Mouse (Mus musculus): ENCODE data around the gene Szrd1.

The Szrd1 gene

DNA sequence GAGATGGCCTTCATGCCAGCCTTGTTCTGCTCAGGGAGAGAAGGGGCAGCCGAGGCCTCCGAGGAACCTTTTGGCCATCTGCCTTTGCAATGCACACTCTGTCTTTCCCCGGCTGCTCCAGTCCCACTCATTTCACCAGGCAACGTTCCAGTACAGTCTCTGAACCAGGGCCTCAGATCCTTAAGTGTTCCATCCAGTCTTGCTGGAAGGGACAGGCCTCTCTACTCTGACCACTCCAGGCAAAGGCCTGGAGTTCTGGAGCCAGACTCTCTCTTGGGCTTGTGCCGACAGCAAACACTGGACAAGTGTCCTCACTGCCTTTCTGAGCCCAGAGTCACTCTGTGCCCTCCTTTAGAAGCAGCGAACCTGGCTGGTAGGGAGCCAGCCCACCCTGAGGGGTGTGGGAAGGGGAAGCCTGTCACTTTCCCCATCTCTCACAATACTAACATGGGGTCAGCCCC lies 25.0 kb downstream of the Szrd1 start:
- DNase-seq, result peak; percentile 74

DNA sequence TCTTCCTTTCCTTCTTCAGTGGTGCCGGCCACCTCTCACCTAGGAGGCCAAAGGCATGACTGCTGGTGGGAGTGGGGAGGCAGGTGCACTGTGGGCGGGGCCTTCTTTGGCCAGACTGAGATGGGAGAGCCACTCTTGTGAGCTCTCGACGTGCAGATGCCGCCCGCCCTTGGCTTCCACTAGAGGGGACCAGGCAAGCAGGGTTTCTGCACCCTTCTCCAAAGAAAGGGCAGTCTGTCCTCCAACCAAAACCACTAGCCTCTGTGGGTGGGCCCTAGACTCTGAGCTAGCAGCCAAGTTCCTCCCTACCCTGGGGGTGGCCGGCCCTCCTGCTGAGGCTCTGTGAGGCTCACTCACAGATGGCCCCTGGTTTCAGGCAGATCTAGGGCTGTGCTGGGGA lies 25.7 kb downstream of the Szrd1 start:
- peak; percentile 64 for DNase-seq

DNA sequence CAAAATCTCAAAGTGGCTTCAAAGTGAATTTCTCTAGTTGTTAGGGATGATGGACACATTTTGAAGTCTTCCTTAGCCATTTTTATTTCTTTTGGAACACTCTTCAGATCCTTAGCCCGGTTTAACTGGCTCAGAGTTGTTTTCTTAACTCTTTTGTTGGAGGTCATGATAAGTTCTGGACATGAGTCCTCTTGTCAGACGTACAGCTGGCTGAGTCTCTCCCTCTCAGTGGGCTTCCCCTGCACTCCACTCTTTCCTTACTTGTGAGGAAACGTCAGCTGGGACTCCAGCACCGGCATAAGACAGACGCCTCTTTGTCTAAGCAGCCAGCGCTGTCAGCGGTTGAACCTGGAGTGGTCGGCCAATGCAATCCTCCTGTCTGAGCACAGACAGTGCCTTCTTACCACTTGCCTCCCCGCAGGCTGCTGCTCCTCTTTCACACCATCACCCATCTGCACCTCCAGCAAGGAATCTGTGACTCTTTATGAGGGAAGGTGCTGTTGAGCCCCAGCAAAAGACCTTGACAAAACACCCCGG lies 31.3 kb downstream of the Szrd1 start:
- no peak for DNase-seq

DNA sequence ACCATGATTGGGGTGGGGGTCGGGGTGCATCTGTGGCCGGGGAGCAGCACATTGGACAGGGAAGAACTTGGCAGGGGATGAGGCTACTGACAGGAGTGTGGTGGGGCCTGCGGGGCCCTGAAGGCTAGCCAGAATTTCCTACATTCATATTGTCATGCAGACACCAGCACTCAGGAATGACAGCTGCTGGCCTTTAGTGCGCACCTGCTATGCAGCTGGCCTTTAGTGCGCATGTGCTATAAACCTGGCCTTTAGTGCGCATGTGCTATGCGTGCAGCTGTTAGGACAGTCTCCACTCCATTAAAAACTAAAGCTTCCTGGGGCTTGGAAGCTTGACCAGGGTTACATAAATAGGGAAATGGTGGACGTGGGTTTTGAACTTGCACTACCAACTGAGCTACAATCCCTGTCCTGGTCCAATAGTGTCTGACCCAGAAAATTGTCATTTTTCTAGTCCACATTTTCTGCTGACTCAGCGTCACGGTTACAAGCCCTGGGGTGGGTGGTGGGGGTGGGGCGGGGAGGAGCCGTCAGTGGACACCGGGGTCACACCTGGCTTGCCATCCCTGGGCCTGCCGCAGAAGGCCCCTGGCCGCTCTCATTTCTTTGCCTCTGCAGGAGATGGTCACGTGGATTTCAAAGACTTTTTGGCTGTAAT lies 32.9 kb downstream of the Szrd1 start:
- DNase-seq, result no peak

DNA sequence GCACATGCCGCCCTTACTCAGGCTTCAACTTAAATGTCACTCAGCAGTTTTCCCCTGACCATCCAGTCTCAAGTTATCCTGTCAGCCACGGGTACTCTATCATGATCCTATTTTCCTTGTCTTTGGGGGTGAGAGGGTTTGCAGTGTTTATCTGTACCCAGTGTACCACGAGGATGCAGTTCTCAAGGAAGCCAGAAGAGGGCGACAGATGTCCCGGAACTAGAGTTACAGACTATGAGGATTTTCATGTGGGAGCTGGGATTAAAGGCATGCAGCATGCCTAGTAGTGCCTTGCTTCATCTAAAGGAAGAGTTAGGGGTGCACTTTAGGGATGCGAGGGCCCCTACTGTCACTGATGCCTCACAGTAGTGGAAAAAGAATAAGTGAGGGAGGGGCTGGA lies 37.7 kb downstream of the Szrd1 start:
- peak; percentile 59 for DNase-seq

DNA sequence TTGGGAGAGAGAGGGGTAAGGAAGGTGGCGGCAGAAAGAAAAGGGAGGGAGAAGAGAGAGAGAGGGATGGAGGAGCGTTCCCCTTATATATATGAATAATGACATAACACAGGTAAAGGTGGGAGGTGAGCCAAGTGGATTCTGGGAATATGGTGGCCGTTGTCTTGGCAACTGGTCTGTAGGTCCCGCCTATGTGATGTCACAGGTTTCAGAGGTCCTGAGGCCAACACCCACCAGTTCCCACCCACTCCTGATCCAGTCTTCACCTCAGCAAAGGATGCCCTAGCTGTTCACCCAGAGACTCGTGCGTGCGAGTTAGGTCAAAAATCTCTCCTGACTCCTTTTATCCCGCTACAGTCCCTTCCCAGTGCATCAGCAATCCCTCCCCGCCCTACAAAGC lies 38.3 kb downstream of the Szrd1 start:
- no peak for DNase-seq

DNA sequence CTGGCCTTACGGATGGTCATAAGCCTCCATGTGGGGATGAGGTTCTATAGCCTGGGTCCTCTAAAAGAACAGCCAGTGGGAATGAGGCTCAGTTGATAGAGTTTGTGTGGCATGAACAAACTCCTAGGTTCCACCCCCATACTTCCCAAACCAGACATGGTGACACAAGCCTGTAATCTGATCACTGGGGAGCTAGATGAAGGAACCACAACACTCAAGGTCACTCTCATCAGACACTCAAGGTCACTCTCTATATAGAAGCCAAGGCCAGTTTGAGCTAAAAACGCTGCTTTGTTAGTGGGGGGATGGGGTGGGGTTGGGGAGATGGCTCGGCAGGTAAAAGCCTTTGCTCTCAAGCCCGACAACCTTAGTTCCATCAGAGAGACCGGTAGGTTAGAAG lies 39.6 kb downstream of the Szrd1 start:
- no peak for DNase-seq

DNA sequence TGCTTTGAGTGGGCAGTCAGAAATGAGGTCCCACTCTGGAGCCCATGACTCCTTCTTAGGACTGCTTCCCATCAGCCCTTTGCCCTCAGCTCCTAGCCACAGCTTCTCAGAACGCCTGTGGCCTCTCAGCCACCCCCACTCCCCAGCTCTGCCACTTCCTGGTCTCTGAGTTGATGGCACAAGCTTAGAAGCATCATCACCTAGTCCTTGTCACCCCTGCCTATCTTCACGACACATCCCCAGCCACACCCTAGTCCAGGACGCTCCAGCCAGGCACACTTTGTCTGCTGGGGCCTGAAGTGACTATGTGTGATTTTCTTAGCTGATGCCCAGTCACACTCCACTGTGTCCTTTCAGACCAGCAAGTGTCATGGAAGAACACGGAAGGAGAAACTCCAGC lies 40.6 kb downstream of the Szrd1 start:
- DNase-seq, result no peak

DNA sequence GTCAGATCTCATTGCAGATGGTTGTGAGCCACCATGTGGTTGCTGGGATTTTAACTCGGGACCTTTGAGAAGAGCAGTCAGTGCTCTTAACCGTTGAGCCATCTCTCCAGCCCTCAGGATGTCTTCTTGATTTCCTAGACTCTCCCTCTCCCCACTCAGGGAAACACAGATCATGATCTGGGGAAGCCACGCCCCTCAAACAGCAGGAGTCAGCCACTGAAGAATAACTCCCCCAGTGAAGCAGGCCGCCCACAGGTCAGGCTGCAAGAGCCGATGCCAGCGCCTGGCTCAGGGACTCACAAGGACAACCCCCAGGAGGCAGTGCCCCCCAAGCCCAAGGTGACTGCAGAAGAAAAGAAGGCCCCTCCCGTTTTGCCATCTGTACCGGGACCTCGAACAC lies 42.9 kb downstream of the Szrd1 start:
- no peak for DNase-seq

DNA sequence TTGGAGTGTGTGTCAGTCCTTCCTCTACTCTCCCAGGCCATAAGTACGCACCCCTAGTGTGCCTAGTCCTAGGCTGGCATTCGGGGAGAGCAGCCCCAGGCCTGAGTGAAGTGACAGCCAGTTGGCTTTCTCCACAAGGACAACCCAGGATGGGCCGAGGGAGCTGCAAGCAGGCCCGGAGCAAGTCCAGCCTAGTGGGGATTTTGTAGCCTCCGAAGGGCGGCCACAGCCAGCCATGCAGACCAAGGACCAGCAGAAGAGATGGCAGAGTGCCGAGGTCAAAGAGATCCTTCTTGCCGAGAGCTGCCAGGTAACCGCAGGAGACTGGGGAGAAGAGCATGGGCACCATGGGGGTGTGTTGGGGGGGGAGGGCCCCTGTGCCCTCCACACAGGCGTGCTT lies 44.6 kb downstream of the Szrd1 start:
- DNase-seq, result no peak

DNA sequence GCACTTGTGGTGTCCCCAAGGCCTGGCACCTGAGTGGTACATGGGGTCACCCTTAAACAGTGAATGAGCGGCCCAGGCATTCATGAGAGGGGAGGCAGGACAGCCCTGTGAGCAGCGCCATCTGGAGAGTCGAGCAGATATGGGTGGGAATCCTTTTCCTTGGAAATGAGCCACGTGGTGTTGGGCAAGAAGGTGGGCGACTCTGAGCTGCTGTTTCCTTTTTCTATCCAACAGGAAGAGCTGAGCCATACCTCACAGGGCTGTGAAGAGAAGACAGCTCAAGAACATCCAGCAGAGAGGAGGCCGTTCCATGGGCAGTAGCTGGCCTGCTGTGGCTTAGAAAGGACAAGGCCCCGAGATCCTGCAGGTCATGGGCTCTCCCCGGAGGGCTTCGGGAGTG lies 50.9 kb downstream of the Szrd1 start:
- DNase-seq, result no peak

DNA sequence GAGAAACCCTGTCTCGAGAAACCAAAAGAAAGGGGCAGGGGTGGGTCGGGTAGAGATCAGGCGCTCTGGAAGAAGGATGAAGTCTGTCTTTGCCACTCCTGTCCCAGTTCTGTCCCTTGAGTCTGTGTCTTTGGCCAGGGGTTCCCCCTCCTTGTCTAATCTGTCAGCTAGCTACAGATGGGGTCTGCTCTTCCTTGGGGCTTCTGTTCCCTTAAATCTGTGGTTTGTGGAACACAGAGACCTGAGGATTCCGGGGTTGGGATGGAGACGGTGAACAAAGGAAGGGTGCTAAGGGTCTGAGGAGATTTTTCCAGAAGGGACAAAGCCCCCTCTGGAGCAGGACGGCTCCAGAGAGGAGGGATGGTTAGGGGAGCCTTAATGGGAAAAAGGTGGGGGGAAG lies 51.5 kb downstream of the Szrd1 start, which contains the start of gene Spata21:
TSS of gene Spata21 (plus strand) at position 301 of the 400 bp plus-strand sequence.
- no peak for DNase-seq

DNA sequence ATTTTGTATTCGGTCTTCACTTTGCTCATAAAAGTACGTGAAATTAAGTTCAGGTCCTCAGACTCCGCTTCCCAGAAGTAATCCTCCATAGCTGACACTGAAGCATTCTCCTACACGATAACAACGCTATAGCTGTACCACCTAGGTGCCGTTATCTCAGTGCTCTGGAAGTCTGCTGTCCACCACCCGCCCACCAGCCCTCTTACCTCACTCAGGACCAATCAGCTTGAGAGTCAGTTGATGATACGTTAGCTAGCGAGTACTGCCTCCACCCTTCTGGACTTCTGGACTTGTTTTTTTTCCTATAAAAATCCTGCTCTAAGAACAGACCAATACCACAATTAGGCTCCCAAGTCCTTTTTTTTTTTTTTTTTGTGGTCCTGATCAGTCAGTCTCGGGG lies 52.7 kb downstream of the Szrd1 start:
- no peak for DNase-seq

DNA sequence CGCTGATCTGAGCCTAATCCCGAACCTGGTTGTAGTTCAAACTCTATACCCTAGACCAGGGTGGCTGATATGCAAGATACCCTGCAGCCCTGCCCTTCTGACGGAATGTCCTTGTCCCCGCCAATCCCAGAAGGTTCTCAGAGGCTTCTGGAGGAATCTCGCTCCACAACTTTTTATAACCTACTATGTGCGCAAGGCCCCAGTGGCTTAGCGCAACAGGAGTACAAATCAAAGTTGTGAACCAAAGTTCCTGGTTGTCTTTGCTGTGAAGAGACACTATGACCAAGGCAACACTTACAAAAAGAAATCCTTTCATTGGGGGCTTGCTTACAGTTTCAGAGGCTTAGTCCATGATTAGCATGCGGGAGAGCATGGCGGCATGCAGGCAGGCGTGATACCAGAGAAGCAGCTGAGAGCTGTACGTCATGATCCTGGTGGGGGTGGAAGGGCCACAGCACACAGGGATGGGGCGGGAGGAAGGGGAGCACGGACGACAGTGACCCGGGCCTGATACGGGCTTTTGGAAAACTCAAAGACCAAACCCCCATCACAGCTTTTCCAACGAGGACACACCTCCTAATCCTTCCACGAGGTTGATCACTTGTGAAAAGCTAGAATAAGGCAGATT lies 61.0 kb downstream of the Szrd1 start:
- no peak for DNase-seq

DNA sequence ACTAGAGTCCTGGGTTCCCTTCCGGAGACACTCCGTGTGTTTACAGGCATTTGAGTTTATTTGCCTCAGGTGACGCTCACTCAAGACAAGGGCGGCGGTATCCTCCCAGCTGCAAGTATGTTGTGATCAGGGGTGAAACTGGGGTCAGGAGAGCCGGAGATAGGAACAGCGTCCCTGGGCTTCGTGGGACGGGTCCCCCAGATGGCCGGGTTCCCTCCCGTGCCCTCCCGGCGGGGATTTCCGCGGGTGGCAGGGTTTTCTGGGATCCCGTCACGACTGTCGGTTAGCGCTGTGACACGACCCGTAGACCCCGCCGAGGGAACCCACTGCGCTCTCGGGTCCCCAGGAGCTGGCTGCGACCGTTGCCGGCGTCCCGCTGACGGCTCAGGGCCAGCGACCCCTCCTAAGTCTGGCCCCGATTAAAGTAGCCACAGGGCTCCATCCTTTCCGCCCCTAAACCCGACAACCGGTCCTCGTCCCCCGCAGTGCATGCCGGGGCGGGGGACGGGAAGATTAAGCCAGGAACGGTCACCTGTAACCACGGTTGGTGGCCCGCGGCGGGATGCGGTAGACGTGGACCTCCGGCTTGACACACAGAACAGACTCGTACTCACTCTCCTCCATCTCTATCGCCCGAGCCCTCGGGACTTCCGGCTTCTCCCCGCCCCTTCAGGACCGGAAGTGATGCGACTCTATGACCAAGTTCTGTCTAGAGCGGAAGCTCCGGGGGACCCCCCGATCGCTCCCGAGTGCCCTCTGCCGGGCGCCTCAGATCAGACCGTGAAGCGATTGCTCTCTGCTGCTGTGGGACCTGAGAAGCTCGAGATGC lies 61.7 kb downstream of the Szrd1 start, which contains the start of gene Necap2:
TSS of gene Necap2 (minus strand) at position 677 of the 829 bp plus-strand sequence.
- peak; percentile 97 for DNase-seq

DNA sequence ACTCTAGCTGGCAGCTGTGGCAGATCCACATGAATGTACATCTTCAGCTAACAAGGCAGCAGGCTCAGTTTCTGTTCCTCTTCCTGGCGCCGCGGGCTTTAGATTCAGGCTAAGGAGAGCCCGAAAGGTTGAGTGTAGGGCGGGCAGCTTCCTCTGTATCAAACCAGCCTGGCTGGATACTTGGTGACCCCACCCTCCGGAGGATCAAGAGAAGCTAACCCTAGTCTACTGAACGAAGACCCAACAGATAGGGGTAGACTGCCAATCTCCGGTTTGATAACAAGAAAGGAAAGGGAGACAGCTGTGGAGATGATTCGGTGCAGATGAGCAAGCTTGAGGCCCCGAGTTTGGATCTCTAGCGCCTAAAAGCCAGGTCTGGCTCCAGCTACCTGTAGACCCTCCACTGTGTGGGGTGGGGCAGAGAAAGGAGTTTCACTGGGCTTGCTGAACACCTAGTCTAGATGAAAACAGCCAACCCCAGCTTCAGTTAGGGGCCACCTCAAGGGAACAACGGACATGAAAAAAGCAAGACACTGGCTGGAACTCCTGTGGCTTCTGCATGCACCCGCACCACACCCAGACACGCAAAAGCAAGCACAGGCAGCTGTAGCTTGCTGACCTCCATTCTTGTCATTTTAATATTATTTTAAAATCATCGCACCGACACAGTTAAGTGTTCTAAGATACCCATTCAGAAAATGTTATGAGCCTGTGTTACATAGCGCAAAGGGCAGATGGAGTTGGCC lies 62.6 kb downstream of the Szrd1 start:
- DNase-seq, result peak; percentile 67

DNA sequence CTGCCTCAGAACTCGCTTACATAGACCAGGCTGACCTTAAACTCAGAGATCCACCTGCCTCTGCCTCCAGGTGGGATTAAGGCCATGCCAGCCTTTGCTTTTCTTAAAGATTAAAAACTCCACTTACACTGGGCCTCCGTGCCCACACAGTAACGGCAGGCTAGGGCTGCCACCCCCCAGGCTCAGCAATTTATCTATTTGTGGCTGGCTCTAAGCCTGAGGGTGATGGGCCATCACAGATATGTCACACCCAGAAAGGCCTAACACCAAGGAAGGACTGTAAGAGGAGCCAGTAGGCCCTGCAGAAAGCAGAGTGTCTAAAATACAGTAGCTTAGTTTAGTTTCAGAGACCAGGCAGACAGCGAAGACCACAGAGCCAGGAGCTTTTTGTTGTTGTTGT lies 65.5 kb downstream of the Szrd1 start:
- no peak for DNase-seq

DNA sequence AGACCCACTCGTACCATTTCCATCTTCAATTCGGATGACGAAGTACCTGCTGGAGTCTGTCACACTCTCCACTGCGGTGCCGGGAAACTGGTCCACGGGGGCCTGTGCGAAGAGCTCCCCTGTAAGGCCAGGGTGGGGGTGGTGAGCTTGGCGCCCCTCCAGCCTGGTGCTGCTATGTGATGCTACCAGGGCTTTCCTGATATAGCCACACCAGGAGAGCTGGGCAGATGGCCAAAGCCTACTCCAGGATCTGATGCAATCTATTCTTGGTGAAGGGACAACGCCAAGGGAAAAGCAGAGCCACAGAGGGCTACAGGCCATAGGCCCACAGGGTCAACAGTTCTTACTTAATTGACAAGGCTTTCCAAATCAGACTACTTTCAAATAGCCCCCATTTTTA lies 65.9 kb downstream of the Szrd1 start:
- peak; percentile 86 for DNase-seq

DNA sequence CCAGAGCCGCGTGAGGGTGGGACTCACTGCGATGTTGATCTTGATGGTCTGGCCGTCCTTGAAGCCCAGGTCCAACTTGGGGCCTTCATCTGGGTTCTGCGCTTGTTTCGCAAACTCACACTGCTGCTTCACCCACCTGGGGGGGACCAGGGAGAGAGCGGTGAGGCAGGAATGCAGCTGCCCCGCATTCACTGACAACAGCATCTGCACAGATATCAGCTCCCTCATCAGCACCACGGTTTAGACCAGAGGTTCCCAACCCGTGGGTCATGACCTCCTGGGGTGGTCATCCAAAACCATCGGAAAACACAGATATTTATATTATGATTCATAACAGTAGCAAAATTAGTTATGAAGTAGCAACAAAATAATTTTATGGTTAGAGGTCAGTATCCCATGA lies 67.1 kb downstream of the Szrd1 start:
- DNase-seq, result no peak

DNA sequence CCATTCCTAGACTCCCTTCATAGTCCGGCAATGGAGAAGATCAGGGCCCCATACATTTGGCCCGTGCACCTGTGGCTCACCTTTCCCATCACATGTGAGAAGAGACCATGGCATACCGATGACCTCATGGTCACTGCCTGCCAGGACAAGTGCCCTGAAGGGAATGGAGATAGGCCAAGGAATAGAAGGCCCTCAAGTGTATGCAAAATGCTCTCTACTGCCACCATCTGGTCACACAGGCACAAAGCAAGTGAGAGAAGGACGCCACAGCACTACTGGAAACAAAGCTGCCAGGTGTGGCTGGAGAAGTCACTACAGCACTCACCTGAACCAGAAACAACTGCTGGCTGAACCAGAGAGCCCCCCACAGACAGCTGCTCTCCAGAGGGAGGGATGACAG lies 69.8 kb downstream of the Szrd1 start:
- DNase-seq, result peak; percentile 79

DNA sequence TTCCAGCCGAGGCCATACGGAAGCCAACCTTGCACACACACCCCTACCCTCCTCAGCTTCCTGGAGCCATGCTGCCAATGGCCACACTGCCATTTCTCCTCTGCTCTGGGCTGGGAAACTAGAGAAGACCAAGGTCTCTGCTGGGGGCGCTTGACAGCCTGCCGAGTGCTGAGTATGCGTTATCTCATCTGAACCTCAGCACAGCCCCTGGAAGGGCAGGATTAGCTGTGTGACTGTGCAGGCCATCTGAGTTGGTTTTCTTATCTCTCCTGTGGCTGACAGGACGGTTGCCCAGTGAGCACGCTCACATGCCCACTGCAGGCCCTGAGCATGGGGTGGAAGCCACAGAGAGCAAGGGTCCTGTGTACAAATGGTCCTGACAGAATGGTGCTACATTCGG lies 70.9 kb downstream of the Szrd1 start:
- no peak for DNase-seq

DNA sequence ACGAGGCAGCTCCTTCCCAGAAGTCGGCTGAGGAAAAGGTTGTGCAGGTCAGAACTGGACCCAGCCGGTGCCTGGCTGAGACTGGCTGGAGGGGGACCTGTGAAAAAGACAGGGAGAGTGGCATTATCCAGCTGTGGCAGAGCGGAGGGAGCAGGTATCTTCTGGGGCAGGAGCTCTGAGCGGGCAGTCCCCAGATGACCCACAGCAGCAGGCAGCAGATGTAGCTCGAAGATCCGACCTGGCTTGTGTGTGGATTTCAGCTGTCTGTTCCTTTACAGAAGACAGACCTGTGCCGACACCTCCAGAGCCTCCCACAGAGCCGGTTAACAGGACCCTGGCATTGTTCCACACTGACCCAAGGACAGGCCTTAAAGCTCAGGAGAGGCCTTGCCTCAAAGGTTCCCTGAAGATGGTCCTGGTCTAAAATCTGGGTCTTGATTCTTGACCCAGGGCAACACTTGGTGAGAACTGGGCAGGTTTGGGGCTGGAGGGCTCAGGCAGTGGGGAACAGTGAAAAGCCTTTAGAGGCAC lies 72.0 kb downstream of the Szrd1 start:
- DNase-seq, result no peak
